Mouse (Mus musculus): ENCODE data around the gene Fam19a5.

Gene Fam19a5

DNA sequence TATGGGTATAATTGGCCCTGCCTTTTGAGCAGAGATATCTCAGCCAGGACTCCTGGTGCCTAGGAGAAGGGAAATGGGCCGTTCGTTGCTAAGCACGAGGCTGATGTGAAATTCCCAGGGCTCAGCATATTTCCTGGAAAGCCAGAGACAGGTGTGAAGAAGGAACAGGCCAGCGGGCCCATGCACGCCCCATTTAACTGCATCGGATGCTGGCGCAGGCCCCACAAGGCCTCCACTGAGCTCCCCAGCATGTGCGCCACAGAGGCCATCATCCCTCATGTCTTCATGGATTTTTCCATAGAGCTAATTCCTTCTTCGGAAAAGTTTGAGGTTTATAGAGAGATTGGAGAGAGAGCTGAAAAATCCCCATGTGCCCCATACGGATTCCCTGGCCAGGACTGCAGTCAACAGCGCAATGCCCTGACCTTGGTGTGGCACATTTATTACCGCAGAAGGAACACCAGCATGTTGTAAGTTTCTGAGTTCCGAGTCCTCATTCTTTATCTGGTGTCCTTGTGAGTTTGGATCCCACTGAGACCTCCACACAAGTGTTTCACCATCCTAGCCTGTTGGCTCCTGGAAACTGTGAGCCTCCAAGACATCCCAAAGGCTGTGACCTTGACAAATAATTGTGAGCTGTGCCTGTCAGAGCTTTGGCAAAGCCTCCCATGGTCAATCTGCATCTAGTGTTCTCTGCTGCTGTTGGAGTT lies 122.1 kb downstream of the Fam19a5 start:
- no peak for DNase-seq (ENCODE audit: low spot score in 2 of 2)

DNA sequence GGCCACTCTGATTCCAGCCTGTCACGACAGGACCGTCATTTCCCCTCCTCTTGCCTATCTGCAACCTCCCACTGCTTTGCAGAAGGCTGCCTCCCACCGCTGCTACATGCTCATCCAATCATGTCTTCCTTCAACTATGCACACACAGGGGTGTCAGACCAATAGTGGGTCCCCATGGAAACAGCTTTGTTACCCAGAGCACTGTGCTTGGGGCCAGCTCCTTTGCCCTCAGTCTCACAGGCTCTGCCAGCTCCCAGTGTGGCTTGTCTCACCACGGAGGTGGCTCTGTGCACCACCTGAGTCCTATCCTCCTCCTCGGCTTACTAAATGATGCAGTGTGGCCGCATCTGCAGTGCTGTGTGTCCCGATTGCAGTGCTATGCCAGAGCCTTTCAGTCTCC lies 123.3 kb downstream of the Fam19a5 start:
- DNase-seq (ENCODE audit: low spot score in 2 of 2), result no peak

DNA sequence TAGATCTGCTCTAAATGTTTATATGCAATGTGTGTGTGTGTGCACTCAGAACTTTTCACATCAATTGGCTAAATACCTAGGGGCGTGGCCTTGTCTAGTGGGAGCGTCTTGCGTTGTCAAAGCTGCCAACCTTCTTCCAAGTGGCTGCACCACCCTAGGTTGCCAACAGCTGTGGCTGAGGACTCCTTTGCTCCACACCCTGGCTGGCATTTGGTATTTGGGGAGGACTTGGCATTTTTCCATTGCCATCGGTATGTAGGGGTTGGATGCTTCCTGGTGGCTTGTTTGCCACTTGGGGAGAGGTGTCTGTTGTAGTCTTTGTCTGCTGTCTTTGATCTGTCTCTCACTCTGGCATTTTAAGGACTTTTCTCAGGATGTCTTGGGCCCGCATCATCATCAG lies 124.0 kb downstream of the Fam19a5 start:
- DNase-seq (ENCODE audit: low spot score in 2 of 2), result no peak

DNA sequence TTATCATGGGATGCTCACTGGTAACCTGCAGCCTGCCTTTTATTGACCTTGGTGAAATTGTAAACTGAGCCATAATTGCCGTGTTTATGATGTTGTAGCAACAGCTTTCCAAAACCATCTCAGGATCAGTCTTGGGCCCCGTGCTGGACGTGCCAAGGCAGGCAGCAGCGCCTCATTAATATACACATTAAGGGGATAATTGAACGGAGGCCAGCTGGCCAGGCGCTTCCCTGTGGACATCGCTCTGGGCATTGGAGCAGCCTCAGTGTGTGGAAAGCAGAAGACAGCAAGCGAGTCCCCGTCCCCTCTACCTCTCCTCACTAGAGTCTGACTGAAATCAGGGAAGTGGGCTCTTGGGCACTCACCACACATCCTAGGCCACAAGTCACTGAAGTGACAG lies 127.8 kb downstream of the Fam19a5 start:
- DNase-seq (ENCODE audit: low spot score in 2 of 2), result no peak

DNA sequence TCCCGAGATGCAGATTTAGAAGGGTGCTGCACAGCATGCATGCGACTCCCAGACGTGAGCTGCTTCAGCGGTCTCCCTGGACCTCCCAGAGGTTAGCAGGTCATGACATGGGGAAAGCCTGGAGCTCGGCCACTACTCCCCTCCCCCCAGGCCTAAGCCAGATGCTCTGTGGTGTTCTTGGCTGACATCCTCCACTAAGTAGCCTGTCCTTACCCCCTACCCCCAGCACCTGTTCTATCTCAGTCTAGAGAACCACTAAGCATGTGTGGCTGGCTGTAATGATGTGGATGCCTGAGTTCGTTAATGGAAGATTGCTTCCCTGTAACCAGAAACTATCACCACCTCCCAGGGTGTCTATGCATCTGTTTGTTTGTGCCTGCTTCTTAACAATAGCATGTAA lies 134.6 kb downstream of the Fam19a5 start:
- no peak for DNase-seq (ENCODE audit: low spot score in 2 of 2)

DNA sequence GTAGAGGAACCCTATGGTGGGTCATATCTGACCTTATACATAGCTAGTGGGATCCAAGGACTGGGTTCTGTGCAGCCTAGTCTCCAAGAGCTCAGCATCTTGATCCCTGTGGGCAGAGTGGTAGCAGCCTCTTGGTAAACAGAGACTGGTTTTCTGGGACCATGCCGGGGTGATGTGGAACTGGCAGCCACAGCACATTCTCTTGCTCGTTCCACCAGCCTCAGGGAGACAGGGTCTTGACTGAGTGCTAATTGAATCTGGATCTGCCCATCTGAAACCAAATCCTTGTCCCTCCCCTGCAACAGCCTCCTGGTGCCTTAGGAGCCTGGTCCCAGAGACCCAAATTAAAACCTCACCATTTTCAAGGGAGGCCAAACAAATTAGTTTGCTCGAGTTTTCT lies 138.3 kb downstream of the Fam19a5 start:
- DNase-seq (ENCODE audit: low spot score in 2 of 2), result no peak

DNA sequence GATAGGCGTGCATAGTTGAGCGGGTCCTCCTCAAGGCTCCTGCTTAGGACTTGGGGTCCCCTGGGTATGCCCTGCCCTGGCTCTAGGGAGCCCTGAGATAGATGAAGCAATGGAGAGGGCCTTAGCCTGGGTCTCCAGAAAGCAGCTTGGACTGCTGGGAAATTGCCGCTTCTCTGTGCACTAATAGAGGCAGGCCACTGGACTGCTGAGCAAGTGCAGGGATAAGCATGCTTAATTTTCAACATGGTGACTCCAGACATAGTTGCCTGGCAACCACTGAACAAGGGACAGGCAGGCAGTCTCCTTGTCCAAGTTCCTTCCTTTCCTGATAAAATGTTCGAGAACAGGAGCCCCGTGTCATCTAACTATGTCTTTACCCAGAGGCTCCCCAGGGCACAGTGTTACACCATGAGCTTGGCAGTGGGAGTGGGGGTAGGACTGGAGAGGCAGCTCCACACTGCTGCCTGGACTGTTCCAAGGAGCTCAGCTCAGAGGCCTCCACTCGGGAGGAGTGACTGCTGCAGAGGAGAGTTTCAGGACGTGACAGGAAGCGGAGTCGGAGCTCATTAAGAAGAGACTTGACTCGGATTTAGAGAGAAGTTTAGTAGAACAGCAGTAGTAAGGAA lies 142.4 kb downstream of the Fam19a5 start:
- no peak for DNase-seq (ENCODE audit: low spot score in 2 of 2)

DNA sequence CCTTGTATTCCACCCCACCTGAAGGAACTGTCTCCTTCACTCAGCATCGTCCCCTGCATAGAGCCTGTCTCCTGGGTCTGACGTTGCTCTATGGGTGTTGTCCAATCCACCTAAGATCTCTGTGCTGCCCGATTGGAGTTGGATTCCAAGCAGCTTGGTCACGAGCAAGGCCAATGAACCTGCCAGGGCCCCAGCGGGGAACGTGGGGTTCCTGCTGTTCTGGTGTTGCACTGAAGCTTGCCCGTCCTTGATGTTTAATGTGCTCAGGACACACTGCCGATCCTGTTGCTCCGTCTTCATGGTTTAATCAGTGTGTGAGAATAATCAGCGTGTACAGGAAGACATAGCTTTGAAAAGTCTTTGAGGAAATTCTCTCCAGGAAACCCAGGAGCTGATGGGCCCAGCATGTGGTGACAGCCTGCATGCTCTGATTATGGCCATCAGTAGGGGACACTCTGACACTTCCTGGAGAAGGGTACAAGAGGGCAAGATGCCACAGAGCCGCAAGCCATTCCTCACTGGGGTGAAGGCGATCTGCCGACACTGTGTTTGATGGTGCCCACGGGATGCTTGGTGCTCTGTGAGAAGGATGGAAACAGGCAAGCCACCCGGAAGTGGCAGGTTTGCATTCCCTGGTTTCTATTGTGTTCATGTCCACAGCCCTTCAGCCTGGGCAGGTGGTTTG lies 147.3 kb downstream of the Fam19a5 start:
- no peak for DNase-seq (ENCODE audit: low spot score in 2 of 2)

DNA sequence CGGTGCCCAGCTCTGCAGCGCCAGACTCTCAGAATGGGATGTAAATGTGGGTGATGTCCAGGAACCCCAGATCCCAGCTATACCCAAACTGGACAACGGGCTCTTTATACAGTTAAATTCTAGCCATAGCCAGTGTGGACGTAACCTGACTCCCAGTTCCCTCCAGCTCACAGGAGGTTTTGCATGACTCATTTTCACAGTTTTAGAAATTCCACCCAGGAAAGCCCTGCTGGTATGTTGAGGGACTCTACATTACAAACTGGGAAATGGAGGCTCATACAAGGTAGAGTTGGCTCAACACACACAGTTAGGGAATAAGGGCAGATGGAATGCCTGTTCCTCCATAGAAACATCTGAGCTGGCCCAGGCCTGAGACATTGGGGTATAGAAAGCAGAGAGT lies 147.9 kb downstream of the Fam19a5 start:
- DNase-seq (ENCODE audit: low spot score in 2 of 2), result no peak

DNA sequence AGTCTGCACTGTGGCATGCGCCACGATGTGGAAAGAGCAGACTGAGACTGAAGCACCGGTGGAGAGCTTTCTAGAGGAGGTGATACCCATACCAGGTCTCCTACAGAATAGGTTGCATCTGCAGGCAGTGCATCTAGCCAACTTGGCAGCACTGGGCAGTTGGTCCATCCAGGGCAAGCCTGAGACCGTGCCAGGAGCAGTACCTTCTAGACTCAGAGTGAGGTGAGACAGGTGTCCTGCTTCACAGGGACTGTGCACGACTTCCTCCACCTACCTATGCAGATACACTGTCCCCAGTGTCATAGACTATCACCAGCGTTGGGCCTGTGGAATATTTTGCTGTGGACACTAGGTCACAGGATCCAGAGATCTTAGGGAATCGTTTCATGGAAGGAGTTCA lies 148.3 kb downstream of the Fam19a5 start:
- no peak for DNase-seq (ENCODE audit: low spot score in 2 of 2)

DNA sequence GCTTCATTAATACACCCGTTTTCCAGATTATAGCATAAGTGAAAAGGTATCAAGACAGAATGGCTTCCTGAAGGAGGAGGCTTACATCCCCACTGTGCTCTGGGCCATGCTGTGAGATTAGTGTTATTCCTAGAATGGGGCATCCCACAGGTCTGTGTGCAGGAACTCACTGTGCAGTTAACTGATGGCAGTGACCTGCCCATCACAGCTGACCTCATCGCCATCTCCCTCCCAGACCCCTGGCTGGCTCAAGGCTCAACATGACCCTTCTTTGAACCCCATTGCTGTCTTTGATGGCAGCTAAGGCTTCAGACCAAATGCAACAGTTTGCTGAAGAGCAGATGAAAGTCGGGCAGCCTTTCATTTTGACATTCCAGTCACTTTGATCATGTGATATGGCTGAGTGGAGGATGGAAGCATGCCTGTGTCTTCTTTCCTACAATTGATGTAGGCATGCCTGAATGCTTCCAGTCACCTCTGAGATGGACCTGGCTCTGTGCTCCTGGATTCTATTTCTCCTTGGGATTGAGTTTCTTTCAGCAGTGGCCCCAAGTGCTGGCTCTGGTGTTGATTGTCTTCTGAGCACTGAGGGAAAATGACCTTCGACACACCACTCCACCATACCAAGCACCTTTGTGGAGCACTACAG lies 148.9 kb downstream of the Fam19a5 start:
- DNase-seq (ENCODE audit: low spot score in 2 of 2), result no peak

DNA sequence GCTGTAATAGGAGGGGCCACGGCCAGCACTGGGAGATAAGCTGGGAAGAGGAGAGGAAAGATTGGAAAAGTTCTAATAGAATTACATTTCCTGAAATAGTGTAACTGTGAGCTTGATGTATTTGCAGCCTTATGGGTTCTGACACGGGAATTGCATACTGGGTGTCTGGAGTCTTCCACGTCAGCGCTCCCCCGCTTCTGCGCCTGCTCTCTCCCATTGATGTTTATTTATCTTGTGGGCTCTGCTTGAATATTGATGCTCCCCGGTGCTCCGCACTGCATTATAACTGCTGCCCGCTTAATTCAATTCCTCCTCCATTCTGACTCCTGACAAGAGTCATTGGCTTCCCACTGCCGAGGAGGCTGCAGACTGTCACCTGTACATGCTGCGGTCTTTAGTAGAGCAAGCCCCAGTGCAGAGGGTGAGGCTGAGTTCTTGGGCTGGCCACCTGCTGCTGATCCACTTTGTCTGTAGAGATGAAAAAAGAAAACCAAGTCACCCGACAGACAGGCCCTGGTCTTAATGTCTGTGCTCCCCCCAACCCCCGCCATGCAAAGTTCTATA lies 153.4 kb downstream of the Fam19a5 start:
- DNase-seq (ENCODE audit: low spot score in 2 of 2), result no peak

DNA sequence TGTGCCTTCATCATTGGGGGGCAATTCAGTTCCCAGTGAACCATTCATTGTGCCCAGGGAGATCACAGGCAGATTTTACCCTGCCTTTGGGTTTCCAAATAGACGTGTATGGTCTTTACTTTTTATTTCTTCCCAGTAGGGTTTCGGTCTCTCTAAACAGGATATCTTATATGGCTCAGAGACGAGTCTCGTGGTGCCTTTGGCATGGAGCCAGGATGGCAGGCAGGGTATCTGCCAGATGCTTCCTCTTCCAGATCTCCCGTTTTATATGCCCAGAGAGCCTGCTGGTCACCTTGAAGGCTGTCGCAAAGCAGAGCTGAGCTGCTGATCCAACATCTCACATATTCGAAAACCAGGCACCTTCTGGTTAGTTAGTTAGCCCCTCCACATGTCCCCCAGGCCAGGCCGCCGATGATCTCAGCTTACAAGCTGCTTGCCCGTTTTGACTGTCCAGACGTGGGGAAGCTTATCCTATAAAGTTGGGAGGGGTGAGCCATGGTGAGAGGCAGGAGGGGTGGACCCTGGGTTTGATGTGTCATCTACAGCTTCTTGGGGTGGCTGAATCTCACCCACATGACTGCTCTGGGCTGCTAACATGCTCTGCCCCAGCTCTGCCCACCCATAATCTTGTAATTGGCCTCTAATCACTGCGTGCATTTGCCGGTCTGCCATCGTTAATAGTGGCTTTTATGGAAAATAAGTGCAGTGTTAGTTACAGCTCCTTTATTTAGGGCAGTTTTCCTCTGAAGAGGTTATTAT lies 154.6 kb downstream of the Fam19a5 start:
- DNase-seq (ENCODE audit: low spot score in 2 of 2), result no peak

DNA sequence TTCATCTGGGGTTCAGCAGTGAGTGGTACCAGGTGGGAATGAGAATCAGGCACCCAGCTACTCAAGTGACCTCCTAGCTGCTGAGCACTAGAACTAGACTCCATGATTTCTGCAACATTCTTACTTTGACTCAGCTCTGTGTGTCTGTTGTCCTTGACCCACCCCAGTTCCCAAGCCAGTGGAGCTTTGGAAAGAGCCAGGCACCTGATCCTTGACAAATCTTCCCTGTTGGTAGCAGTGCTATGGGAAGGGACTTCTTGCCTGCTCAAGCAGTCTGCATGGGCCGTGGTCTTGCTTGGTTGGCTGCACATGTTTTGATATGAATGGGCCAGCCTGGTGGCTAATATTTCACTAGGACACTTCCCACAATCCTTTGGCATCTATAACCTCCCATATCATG lies 158.7 kb downstream of the Fam19a5 start:
- DNase-seq (ENCODE audit: low spot score in 2 of 2), result no peak

DNA sequence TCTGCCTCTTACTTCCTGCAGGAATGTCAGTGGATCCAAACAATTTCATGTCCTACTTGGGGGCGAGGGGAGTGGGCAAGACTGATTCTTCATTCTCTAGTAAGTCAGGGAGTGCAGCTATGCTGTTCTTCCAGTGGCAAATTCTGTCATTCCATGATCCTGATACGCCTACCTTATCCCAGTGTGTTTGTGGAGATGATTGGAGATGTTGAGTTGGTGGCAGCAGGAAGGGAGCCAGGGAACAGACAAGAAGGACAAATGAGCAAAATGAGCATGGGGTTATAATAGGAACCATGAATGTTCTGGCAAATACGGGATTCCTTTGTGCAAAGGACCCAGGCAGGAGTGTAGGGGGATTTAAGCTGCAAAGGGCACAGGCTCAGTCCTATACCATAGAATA lies 159.2 kb downstream of the Fam19a5 start:
- DNase-seq (ENCODE audit: low spot score in 2 of 2), result no peak

DNA sequence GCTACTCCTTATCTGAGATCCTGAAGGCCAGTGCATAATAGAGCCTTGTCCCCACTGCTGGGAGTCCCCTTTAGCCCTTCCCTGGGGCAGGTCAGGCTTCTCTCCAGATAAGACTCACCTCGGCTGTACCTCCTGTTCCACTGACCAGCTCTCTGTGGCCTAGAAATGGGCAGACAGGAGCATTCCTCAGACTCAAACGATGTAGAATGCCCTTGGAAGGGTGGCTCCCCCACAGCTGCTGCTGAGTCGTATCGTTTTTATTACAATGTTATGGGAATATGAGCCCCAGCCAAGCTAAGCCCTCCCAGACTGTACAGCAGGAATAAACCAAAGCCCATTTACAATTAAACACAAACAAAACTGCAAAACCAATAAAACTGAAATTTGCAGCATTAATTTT lies 167.7 kb downstream of the Fam19a5 start:
- no peak for DNase-seq (ENCODE audit: low spot score in 2 of 2)

DNA sequence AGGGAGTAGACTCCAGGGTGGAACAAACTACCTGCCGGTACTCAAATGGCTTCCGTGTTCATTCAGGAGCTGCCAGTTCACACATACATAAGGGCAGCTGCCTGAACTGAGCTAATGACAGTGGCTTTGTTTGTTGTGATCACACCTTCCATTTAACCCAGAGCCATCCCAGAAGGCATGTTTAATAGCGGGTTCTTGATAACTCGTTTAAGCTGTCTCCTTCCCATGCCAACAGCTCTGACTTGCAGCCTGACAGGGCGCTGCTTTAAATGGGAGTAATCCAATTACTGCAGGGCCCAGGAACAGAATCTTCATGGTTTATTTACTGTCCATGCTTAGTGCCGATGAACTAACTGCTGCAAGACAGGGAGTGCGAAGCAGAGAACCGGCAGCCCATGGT lies 168.1 kb downstream of the Fam19a5 start:
- DNase-seq (ENCODE audit: low spot score in 2 of 2), result no peak

DNA sequence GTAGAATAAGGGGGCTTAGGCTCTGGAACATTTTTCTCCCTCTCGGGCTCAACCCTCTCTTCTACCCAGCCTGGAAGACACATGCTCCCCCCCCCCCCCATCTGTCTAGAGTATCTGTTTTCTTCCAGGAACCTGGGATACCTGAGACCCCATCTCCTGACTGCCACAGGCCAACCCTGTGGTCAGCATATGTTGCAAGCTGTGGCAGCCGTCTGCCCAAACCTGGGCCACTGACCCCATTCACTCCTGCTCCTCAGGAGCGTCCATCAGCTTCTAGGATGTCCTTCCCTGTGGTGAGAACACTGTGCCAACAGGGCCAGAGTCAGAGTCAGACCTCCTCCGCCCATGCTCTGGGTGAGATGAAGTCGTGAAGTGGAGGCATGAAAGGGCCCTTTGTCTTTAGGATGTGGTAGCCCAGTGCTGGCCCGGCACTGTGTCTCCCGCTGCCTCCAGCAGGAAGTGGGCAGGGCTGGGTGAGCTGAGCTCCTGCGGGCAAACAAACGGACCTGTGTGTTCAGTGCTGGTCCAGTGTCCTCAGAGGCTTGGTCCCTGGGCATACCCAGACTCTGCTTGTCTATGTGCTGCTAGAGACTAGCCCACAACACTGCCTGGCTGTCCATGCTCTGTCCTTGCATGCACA lies 171.1 kb downstream of the Fam19a5 start:
- no peak for DNase-seq (ENCODE audit: low spot score in 2 of 2)

DNA sequence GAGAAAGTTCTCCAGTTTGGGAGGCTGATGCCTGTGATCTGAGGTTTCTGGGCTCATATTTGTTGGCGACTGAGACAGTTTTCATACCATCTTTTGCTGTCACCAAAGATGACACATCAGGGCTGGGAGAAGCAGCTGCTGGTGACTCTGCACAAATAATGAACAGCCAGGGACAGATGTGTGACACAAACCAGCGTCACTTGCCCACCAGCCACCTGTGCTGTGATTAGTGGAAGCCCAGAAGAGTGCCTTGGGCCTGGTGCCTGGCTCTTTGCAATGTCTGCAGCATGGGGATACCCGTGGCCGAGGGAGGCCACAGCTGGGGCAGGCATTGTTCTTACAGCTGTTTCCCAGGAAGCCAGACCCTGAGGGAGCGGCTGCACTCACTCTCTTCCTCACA lies 173.0 kb downstream of the Fam19a5 start:
- DNase-seq (ENCODE audit: low spot score in 2 of 2), result no peak

DNA sequence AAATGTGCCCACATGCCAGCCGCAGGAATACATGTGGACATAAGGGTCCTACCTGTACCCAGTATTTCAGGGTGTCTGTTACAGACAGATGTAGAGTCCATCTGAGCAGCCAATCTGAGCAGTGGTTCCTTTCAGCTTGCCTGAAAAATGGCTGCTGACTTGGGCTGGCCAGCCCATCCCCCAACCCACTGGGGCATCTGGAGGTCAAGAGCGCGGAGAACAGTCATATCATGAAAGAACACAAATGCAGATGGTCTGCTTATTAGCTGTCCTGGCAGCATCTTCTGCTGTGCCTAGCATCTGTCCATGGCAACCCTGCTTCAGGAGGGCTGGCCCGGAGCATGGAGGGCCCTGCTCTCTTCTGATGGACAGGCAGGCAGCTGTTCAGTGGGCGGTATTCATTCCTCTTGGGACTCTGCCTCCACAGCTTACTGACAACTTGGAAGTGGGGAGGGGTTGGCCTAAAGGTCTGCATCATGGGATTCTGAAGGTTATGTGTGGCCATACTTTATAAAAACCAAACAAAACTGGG lies 179.4 kb downstream of the Fam19a5 start:
- no peak for DNase-seq (ENCODE audit: low spot score in 2 of 2)

DNA sequence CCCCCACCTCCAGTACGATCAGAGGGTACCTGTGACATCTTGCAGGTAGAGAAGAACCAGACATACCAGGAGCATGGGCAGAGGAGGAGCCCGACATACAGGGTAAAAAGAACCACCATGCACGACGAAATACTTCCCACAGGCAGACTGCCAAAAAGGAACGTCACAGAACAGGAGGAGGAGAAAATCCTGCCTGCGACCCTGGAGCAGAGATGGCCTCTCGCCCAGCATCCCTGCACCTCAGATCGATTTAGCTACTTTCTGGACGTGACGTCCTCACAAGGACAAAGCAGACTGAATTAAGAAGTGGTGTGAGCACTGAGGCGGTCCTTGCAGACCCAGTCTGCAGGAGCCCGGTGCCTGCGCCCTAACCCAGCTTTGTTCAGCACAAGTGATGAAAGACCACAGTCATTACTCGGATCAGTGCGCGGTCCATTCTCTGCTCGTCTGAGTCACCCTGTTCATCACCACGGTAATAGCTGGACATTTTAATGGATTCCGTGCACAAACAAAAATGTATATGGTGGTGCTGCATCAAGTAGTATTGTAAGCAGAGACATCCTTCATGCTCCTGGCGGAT lies 182.6 kb downstream of the Fam19a5 start:
- DNase-seq (ENCODE audit: low spot score in 2 of 2), result no peak

Data from spleen, postnatal 10 days (tissue).